Mouse (Mus musculus): ENCODE results near the gene Elk3. TPM values are rescaled to one million over a fixed set of nuclear protein-coding genes. Genes with fewer than 3 reads are reported as not detected.

Gene Elk3
- polyA plus RNA-seq, 1 experiment = 86.5 TPM

DNA sequence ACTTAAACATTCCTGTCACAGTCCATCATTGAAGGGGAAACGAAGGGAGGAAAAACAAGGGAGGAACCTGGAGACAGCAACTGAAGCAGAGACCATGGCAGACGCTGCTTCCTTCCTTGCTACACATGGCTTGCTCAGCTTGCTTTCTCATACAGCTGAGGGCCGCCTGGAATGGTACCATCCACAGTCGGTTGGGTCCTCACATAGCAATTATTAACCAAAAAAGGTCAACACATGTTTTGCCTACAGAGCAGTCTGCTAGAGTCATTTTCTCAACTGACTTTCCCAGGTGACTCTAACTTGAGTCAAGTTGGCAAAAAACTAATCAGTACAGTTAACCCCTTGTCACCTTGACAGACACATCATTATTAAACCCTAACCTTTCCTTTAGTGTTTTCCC is 96.7 kb downstream of the Elk3 start:
- TF ChIP-seq POLR2A (IDR thresholded peaks at IDR 0.05; ENCODE audit: low read depth, low read length) (no peak), CTCF (IDR thresholded peaks at IDR 0.05; ENCODE audit: borderline replicate concordance, insufficient read depth, low read length) (no peak)
- peaks cover 7% of the 10 kb centered on the region; the same call in 1 of the 2 replicates for H3K4me1 ChIP-seq (ENCODE audit: control insufficient read depth, insufficient read depth, low read length)
- no peak overlapping the region for H3K4me3 ChIP-seq (ENCODE audit: insufficient read depth, low read length)
- no peak overlapping the region for H3K27ac ChIP-seq (ENCODE audit: insufficient read depth, low read length)

DNA sequence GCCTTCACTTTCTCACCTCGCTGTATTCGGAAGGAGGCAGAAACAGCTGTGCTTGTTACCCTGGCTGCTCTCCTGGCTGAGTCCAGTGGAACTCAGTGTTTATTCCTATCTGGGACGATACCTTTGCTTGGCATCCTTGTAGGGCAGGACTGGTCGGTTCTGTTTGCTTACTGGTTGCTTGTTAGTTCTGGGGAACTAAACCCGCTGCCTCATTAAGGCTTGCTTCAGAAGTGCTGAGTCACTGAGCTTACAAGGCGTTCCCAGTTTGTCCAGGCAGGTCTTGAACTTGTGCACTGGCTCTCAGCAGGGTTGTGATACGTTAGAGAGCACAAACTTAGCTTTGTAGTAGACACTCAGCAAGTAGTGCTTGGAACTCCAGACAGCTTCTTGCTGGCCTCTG is 97.6 kb downstream of the Elk3 start:
- H3K4me1 ChIP-seq (ENCODE audit: control insufficient read depth, insufficient read depth, low read length) = peaks cover 7% of the 10 kb centered on the region; the same call in 1 of the 2 replicates
- no peak for TF ChIP-seq POLR2A (IDR thresholded peaks at IDR 0.05; ENCODE audit: low read depth, low read length)

DNA sequence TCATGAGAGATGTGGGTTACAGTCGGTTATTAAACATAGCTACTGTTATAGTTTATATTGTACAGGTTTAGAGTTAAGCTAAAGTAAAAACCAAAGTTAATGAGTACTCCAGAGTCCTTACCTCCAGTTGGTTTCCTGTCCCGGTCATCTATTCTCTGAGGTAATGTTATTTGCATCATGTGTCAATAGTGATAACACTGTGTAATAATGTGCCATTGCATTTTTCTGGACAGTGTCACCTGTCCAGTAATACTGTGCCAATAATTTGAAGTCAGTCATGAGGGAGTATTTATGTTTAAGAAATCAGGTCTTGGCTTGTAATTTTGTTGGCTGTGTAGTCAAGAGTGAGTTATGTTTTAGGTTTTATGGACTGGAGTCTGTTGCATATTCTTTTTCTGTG is 98.2 kb downstream of the Elk3 start:
- H3K4me3 ChIP-seq (ENCODE audit: insufficient read depth, low read length) = no peak overlapping the region
- TF ChIP-seq CTCF (IDR thresholded peaks at IDR 0.05; ENCODE audit: borderline replicate concordance, insufficient read depth, low read length) (no peak), POLR2A (IDR thresholded peaks at IDR 0.05; ENCODE audit: low read depth, low read length) (no peak)
- H3K4me1 ChIP-seq (ENCODE audit: control insufficient read depth, insufficient read depth, low read length) = peaks cover 7% of the 10 kb centered on the region; the same call in 1 of the 2 replicates
- no peak overlapping the region for H3K27ac ChIP-seq (ENCODE audit: insufficient read depth, low read length)

More for the DNA sequence above, 97.6 kb downstream of the Elk3 start:
- no peak overlapping the region for H3K4me3 ChIP-seq (ENCODE audit: insufficient read depth, low read length)
- H3K27ac ChIP-seq (ENCODE audit: insufficient read depth, low read length) = no peak overlapping the region

DNA sequence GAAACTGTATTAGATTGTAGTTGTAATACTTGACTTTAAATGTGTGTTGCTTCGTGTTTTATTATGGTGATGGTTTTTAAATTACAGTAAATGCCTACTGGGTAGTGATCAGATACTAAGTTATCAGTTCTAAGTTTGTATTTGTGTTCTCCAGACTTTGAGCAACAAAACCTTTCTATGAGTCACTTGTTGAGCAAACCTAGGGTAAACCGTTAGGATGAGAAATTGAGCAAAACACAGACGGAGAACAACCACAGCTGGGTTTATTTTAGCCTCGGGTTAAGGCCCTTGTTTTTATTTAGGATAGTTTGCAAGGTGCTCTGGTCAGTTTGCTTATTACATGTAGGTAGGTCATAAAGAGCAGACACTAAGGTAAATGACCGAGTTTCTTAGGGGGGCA is 103.8 kb downstream of the Elk3 start:
- H3K4me3 ChIP-seq (ENCODE audit: insufficient read depth, low read length) = no peak overlapping the region
- H3K27ac ChIP-seq (ENCODE audit: insufficient read depth, low read length) = no peak overlapping the region
- TF ChIP-seq POLR2A (IDR thresholded peaks at IDR 0.05; ENCODE audit: low read depth, low read length) (no peak), CTCF (IDR thresholded peaks at IDR 0.05; ENCODE audit: borderline replicate concordance, insufficient read depth, low read length) (no peak)
- no peaks in the 10 kb centered on the region; the same call in none of the 2 replicates for H3K4me1 ChIP-seq (ENCODE audit: control insufficient read depth, insufficient read depth, low read length)

DNA sequence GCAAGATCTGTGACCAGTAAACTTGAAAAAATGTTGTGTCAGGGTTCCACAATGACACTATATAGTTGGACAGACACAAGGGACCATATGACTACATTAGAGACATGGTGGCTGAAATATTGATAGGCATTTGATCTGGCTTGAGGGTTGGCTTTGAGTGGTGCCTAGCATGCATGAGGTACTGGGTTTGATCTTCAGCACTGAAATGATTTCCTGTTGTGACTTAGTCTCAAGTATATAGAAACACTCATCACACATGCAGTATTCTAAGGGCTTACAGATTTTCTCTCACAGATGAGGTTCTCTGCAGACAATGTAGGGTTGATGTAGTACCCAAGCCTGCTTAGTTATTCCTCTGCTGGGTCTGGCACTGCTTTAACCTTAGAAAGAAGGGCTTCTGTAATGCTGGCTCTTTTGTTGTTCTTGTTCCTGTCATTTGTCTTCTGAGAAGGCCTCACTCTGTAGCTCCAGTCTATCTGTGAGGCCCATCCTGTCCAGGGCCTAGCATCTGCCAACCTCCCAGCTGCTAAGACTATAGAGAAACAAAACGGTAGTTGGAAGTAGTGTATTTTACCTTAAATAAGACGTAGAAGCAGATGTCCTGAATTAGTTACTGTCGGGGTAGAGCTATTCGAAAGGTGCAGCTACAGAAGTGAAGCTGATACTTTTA is 105.5 kb downstream of the Elk3 start:
- no peaks in the 10 kb centered on the region; the same call in none of the 2 replicates for H3K4me1 ChIP-seq (ENCODE audit: control insufficient read depth, insufficient read depth, low read length)
- no peak overlapping the region for H3K4me3 ChIP-seq (ENCODE audit: insufficient read depth, low read length)
- H3K27ac ChIP-seq (ENCODE audit: insufficient read depth, low read length) = no peak overlapping the region
- TF ChIP-seq POLR2A (IDR thresholded peaks at IDR 0.05; ENCODE audit: low read depth, low read length) = no peak

DNA sequence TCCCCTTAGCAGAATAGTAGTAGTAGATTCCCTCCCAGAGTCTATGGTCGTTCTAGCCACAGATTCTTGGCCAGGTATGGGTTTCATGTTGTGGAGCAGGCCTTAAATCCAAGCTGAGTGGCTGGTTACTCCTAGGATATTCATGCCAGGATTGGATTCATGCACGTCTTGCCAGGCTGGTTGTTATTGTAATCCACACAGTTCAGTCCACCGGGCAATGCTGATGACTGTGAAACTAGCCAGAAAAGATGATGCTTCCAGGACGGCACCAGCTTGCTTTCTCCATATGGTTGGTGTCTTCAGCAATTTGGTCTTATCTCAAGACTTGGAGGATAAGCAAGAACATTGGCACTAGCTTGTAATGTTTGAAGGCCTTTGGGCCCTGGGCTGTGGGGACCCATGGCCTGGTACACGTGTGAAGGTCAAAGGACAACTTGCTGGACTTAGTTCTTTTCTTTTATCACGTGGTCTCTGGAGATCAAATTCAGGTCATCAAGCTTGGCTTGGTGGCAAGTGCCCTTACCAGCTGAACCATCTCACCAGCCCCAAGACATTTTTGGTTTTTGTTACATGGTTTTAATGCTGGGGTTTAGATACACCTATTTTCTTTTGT is 109.0 kb downstream of the Elk3 start:
- Histone ChIP-seq H3K4me1 (ENCODE audit: control insufficient read depth, insufficient read depth, low read length) (peaks cover 2% of the 10 kb centered on the region), H3K27ac (ENCODE audit: insufficient read depth, low read length) (no peak overlapping the region), H3K4me3 (ENCODE audit: insufficient read depth, low read length) (no peak overlapping the region)
- TF ChIP-seq POLR2A (IDR thresholded peaks at IDR 0.05; ENCODE audit: low read depth, low read length) (no peak), CTCF (IDR thresholded peaks at IDR 0.05; ENCODE audit: borderline replicate concordance, insufficient read depth, low read length) (no peak)

DNA sequence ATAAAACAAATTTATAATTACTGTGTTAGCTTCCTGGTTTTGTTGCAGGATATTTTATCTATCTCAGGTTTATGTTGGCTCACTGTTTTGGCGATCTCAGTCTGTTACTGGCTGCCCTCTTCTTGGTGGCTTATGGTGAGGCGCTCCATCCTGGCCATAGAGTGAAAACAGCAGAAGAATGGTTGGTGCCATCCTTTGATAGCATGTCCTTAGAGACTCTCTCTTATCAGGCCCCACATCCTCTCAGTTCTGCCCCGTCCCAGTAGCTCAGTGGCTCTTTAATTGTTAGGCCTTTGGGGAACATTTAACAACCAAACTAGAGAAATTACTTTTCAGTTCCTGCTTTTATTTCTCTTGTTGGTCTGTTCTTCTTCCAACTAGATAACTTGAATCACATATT is 112.0 kb downstream of the Elk3 start:
- TF ChIP-seq POLR2A (IDR thresholded peaks at IDR 0.05; ENCODE audit: low read depth, low read length) (no peak), CTCF (IDR thresholded peaks at IDR 0.05; ENCODE audit: borderline replicate concordance, insufficient read depth, low read length) (no peak)

More for the DNA sequence above, 112.0 kb downstream of the Elk3 start:
- no peak overlapping the region for H3K4me3 ChIP-seq (ENCODE audit: insufficient read depth, low read length)
- no peak overlapping the region for H3K27ac ChIP-seq (ENCODE audit: insufficient read depth, low read length)
- peaks cover 10% of the 10 kb centered on the region for H3K4me1 ChIP-seq (ENCODE audit: control insufficient read depth, insufficient read depth, low read length)

Other genes starting within 250 kb of the Elk3 start
- gene Cfap54, start 229.5 kb downstream of the Elk3 start, polyA plus RNA-seq (2011; ENCODE audit: insufficient read length, low read depth, missing spikeins) = 0.20 and 0.23 TPM in 2 replicates
- gene Cdk17, start 150.3 kb downstream of the Elk3 start, polyA plus RNA-seq (2011; ENCODE audit: insufficient read length, low read depth, missing spikeins) = 35.1 and 42.2 TPM in 2 replicates
- 92.9 and 98.9 TPM in 2 replicates for gene Lta4h, start 142.3 kb upstream of the Elk3 start, polyA plus RNA-seq (2011; ENCODE audit: insufficient read length, low read depth, missing spikeins)
- 0.35 TPM in 1 of 2 replicates, not detected in the other for gene Hal, start 177.6 kb upstream of the Elk3 start, polyA plus RNA-seq (2011; ENCODE audit: insufficient read length, low read depth, missing spikeins)
- gene Amdhd1, start 228.9 kb upstream of the Elk3 start, polyA plus RNA-seq (2011; ENCODE audit: insufficient read length, low read depth, missing spikeins) = not detected in 2 replicates
- gene Ccdc38, start 229.5 kb upstream of the Elk3 start, polyA plus RNA-seq (2011; ENCODE audit: insufficient read length, low read depth, missing spikeins) = 0.13 and 0.28 TPM in 2 replicates